Mouse (Mus musculus) granulocyte monocyte progenitor cell, adult 5-6 weeks (primary cell): ENCODE results near the gene BC048562. TPM values are rescaled to one million over a fixed set of nuclear protein-coding genes. Genes with fewer than 3 reads are reported as not detected.

Experiments used
- ATAC-seq: replicated peaks from 2 replicates; pipeline ENCODE4 v1.8.0; 2016; ENCODE audit warnings: mild to moderate bottlenecking, moderate TSS enrichment, inconsistent platforms; ENCODE audit not compliant: poor library complexity, severe bottlenecking
- total RNA-seq, 2 experiments: library from RNA; stranded (forward) in 1 of 2; stranded (reverse) in 1 of 2; fragments of 200-712, 200-1000 nt in 1 of 2; fragments of >200 nt in 1 of 2; fragmentation: Nextera tagmentation in 1 of 2; gene quantifications; 2 replicates each; pipeline ENCODE4 v1.2.3; 2014 to 2017

Gene BC048562
- total RNA-seq (2014; fragmentation: Nextera tagmentation) = not detected in 2 replicates
- not detected in 2 replicates for total RNA-seq (2017)

GRCm38 (mm10) chr9:108436182-108436581, at the start of gene BC048562:
TSS of gene BC048562 (plus strand) at chr9:108436482.
- no peak for ATAC-seq

DNA sequence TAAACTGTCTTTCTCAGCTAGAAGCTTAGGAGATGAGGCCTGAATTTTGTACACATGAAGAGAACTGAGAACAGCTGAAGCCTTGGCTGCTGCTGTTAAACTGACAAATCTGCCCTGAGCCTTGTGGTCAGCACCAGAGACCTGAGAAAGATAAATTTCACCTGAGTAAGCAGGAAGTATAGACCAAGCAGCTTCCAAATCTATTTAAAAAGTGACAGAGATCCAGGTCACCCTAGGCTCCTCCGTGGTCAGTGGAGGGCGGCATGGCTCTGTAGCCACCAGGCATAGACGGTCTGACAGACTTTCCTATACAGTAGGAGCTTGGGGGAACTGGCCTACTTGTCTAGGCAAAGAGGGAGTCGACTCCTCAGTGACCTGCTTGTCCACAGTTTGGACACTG, 49.5 kb upstream of the BC048562 start:
- no peak for ATAC-seq

GRCm38 (mm10) chr9:108388601-108389000, 47.7 kb upstream of the BC048562 start:
- no peak for ATAC-seq

- no peak for ATAC-seq
Observed at GRCm38 (mm10) chr9:108389220-108389619, 47.1 kb upstream of the BC048562 start.

GRCm38 (mm10) chr9:108392676-108393075, 43.6 kb upstream of the BC048562 start, which contains the start of gene 1700102P08Rik:
TSS of gene 1700102P08Rik (plus strand) at chr9:108392805.
- no peak for ATAC-seq

DNA sequence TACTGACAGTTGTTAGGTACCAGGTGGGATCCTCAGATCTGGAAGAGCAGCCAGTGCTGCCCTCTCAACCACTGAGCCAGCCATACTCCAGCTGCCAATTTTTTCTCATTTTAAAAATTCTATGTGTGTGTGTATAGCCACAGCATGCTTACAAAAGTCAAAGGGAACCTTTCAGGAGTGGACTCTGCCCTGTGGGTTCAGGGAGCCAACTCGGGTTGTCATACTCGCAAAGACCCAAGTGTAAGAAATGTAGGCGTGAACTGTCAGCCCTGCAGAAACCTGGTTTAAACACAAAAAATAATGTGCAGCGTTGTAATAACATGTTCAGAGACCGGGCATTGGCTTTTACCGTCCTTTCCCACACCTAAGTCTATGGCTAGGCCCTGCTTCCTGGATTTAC, 42.1 kb upstream of the BC048562 start:
- ATAC-seq = no peak

- ATAC-seq = no peak
Observed at GRCm38 (mm10) chr9:108395427-108395826, 40.9 kb upstream of the BC048562 start.

DNA sequence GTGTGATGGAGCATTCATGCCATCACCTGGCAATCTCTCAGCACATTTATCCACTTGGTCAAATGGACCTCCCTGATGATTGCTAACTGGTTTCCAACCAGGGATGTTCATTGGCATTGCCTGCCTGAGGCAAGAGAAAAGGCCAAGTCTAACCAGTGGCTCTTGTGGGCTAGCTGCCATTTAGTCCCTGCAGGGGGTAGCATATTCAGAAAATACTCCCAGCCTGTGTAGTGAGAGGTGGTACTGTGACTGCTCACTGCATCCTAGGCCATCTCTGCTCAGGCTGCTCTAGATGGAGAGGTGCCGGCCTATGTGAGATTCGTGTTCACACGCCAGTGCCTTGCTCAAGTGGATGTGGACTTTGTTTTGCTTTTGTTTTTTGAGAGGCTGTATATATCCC, 38.0 kb upstream of the BC048562 start:
- no peak for ATAC-seq

DNA sequence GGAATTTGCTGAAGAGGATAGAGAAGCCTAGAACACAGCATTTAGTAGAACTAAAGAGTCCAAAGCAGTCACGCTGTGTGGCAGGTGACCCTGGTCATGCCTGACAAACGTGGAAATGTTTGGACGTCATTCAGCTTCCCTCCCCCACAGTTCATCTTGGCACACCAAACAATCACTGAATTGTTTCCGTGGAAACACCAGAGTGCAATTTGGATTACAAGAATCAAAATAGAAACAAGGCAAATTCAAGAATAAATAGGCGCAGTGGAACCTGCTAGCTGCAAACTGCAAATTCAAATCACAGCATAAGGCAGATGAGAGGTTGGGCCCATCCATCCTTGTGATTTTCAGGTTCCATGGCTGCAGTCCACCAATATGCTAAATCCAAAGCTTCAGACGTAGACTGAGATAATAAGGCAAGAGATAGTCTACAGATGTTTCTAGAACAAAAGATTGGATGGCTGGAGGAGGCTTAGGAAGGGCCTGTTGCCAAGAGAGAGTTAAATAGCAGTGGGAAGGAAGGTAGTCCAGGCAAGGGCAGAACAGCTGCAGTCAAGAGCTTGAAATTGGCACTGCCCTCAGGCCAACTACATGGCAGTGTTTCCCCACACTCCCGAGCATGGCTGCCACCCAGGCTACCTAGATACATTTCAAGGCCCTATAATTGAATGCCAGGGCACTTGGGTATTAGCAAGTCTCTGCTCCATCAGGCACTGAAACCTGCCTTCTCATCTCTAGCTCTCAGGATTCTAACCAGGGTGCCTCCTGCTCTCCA, 34.9 kb upstream of the BC048562 start:
- no peak for ATAC-seq

GRCm38 (mm10) chr9:108403081-108403480, 33.2 kb upstream of the BC048562 start:
- ATAC-seq = no peak

DNA sequence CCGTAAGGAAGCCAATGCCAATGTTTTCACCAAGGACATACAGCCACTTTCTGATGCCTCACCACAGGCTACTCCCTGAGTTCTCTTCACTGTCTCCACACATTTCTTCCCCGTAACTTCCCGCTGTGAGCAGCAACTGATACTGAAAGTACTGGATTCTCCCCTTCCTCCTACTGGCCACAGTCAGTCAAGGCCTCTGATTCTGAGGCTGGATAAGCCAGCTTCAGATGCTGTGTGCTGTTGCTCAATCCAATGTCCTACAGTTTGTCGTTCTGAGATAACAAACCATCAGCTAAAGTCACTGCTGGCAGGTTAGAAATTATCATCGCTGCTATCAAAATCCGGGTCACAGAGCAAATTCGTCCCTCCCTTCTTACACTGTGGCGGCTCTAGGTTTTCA, 31.8 kb upstream of the BC048562 start:
- ATAC-seq = peak; percentile 74

DNA sequence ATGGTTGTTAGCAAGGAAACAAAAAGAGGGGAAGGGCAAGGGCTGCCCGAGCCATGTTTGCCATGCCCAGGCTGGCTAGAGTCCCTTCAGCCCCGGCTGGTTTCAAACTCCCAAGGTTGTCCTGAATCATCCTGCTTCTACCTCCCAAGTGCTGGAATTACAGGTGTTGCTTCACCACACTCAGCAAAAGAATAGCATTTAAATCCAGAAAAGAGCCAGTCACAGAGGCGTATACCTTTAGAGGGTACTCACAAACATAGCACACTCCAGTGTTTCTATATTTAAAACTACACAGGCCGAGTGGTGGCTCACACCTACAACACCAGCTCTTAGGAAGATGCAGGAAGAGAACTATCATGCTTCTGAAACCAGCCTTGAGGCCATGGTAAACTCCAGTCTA, 26.7 kb upstream of the BC048562 start:
- no peak for ATAC-seq

GRCm38 (mm10) chr9:108411381-108411942, 24.8 kb upstream of the BC048562 start:
- no peak for ATAC-seq

GRCm38 (mm10) chr9:108412221-108412620, 24.1 kb upstream of the BC048562 start:
- 0 out of 2 replicates have a peak, but pooled peaks have one; percentile 35 for ATAC-seq

GRCm38 (mm10) chr9:108428384-108428783, 7.9 kb upstream of the BC048562 start, which contains the start of gene Ccdc36:
TSS of gene Ccdc36 (minus strand) at chr9:108428484.
- no peak for ATAC-seq

DNA sequence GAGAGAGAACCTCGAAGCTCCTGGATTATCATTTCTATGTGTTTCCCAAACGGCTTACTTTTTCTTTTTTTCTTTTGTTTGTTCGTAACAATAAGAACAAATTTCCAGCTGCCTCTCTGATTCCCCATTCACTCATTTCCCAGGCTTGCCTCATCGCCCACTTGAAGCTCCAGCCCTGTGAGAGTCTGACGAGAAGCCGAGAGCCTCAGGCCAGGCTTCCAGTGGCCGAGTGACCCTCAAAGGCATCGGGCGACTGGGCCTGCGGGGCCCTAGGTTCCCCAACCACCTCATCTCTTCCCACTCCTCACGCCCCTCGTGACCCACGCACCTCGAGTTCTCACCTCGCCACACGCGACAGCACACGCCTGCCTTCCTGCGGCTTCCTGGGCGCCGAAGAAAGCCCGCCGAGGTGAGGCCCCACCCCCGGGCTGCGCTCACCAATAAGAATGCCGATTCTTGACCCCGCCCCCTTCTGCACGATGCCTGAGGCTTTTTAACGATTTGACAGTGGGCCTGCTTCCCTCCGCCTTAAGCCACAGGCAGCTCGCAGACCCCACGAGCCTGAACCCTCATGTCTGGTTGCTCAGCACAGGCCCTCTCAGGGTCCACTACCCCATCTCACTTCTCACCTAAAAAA, 4.7 kb upstream of the BC048562 start:
- peak; percentile 70 for ATAC-seq

DNA sequence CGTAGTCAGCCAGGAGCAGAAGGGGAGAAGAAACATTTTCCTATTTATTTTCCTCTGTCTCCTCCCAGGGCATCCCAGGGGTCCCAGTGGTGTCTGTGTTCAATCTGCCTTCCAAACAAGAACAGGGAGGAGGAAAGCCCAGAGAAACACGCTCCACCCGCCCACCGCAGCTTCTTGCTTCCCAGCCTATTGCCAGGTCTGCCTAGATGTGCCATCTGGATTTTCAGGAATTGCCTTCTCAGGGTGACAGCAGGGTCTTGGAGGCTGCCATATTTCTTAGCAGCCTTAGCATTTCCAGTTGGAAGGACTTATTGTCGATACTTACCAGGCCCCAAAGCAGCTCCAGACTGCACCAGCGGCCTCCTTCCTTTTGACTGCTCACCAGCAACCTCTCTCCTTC, 2.9 kb downstream of the BC048562 start:
- ATAC-seq = no peak

GRCm38 (mm10) chr9:108440485-108440884, 4.2 kb downstream of the BC048562 start:
- ATAC-seq = no peak

- no peak for ATAC-seq
Observed at GRCm38 (mm10) chr9:108441236-108441919, 5.1 kb downstream of the BC048562 start.

GRCm38 (mm10) chr9:108445125-108445524, 8.8 kb downstream of the BC048562 start:
- ATAC-seq = peak; percentile 90

GRCm38 (mm10) chr9:108449860-108450259, 13.6 kb downstream of the BC048562 start:
- no peak for ATAC-seq
